Mouse (Mus musculus): Measurements from ENCODE around the gene Etl4. TPM values are rescaled to one million over a fixed set of nuclear protein-coding genes. Genes with fewer than 3 reads are reported as not detected.

Etl4 gene
- total and polyA plus RNA-seq, 3 experiments, result 29.8 to 40.3 (median 36.0) TPM

DNA sequence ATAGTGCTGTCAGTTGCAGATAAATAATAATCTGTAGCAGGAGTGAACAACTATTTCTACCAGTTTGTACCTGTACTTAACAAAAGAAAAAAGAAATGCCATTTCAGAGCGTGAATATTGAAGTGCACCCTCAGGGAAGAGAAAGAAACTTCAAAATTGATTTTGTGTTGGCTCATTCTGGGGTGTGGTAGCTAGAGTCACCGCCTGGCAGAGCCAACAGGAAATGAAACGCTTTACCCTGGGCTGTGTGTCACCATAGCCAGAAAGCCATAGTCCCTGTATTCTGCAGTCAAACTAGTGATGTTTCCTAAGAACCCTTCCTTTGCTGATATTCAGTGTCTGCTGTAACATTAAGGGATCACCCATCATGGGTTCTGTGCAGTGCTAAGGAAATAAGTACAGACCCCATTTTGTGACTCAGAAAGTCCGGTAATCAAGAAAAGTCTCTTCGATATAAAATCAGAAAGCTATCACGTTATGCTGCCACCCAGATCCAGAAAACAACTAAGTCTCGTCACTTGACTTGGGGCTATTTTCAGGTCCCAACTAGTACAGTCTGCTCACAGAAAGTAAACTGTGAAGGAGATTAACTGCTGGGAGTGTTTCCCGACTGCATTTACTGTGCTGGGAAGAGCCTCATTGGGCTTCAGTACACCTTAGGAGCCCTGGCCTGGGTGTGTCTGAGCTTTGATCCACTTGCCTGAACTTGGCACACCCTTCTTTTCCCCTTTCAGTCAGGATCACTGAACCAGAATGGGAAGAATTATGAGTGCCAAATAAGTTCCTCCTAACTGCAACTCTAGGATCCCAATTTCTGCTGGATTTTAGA is 843.9 kb downstream of the Etl4 start:
- WGBS, result 62% methylated on average over 8 of the region's 8 CpGs
- Histone ChIP-seq H3K4me1 (ENCODE audit: control insufficient read depth, insufficient read depth, low read length) (peaks cover 8% of the 10 kb centered on the region), H3K36me3 (ENCODE audit: control insufficient read depth, insufficient read depth, low read length) (peaks cover 20% of the 10 kb centered on the region), H3K27me3 (ENCODE audit: control insufficient read depth, insufficient read depth, low read length) (no peaks in the 10 kb centered on the region), H3K79me2 (replicated peaks; ENCODE audit: control insufficient read depth, insufficient read depth, low read length) (peaks cover 3% of the 10 kb centered on the region; the same call in 1 of the 2 replicates), H3K27ac (peak overlapping the region; percentile 9; the same call in 1 of the 2 replicates), H3K9ac (ENCODE audit: low read depth, low read length) (no peak overlapping the region), H3K4me3 (no peak overlapping the region)
- intact Hi-C loops (cut with DNase I), result no loop called here
- DNase-seq, result no peak
- TF ChIP-seq POLR2A (IDR thresholded peaks at IDR 0.05; ENCODE audit: insufficient read depth, low read depth, low read length) (no peak), EP300 (IDR thresholded peaks at IDR 0.05; ENCODE audit: insufficient read depth, low read depth, low read length) (no peak), CTCF (IDR thresholded peaks at IDR 0.05) (no peak)

DNA sequence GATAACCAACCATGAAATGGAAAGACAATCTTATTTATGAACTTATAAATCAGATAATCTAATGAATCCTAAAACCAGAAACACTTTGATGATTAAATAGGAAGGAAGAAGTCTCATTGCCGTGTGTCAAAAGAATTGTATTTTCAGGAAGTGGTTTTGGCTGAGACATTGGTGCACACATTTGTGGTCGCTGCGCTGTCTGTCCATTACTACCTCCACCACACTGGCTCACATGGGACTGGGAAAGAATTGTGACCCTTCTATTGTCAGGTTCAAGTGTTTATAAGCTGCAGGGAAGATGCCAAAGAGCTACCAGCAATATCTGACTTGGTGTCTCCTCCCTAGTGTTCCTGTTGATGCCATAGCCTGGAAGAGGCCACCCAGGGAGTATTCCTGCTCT is 847.4 kb downstream of the Etl4 start:
- peaks cover 15% of the 10 kb centered on the region for H3K36me3 ChIP-seq (ENCODE audit: control insufficient read depth, insufficient read depth, low read length)
- peaks cover 8% of the 10 kb centered on the region for H3K4me1 ChIP-seq (ENCODE audit: control insufficient read depth, insufficient read depth, low read length)
- H3K9ac ChIP-seq (ENCODE audit: low read depth, low read length), result no peak overlapping the region
- intact Hi-C loops (cut with DNase I), result no loop called here
- WGBS, result 56% methylated on average over 3 of the region's 3 CpGs
- no peaks in the 10 kb centered on the region for H3K27me3 ChIP-seq (ENCODE audit: control insufficient read depth, insufficient read depth, low read length)
- H3K4me3 ChIP-seq, result no peak overlapping the region
- no peak for DNase-seq
- TF ChIP-seq POLR2A (IDR thresholded peaks at IDR 0.05; ENCODE audit: insufficient read depth, low read depth, low read length), result no peak
- TF ChIP-seq EP300 (IDR thresholded peaks at IDR 0.05; ENCODE audit: insufficient read depth, low read depth, low read length), result no peak
- TF ChIP-seq CTCF (IDR thresholded peaks at IDR 0.05), result no peak
- H3K79me2 ChIP-seq (replicated peaks; ENCODE audit: control insufficient read depth, insufficient read depth, low read length), result peaks cover 3% of the 10 kb centered on the region; the same call in 1 of the 2 replicates
- H3K27ac ChIP-seq, result no peak overlapping the region

DNA sequence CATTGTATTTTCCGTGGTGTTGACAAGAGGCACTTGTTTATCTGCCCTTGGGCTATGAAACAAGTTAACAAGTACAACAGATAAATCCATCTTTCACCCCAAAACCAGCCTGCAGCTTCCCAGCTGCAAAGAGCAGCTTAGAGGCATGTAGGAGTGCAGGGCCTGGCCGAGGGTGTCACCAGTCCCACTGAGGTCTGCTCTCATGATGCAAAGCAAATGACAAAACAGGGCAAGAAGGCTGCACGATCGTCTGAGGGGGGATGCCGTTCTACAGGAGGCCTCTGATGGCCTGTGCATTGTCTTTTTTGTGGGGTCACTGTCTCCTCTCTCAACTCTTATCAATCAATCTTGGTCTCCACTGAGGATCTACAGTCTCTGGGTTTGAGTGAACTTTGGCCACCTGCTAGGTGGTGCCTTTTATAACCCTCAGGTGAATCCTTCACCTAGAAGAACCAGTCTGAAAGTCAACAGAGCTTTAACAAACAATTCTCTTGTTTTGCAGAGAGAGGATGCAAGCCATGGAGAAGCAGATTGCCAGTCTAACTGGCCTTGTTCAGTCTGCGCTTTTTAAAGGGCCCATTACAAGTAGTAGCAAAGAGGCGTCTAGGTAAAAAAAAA is 849.6 kb downstream of the Etl4 start:
- Histone ChIP-seq H3K9ac (ENCODE audit: low read depth, low read length) (no peak overlapping the region), H3K79me2 (replicated peaks; ENCODE audit: control insufficient read depth, insufficient read depth, low read length) (peaks cover 3% of the 10 kb centered on the region; the same call in 1 of the 2 replicates), H3K4me3 (no peak overlapping the region), H3K4me1 (ENCODE audit: control insufficient read depth, insufficient read depth, low read length) (0 out of 2 replicates have a peak, but pooled peaks cover 1% of the 10 kb centered on the region), H3K27me3 (ENCODE audit: control insufficient read depth, insufficient read depth, low read length) (no peaks in the 10 kb centered on the region), H3K36me3 (ENCODE audit: control insufficient read depth, insufficient read depth, low read length) (peaks cover 2% of the 10 kb centered on the region; the same call in 1 of the 2 replicates), H3K27ac (no peak overlapping the region)
- no peak for DNase-seq
- 86% methylated on average over 7 of the region's 7 CpGs for WGBS
- TF ChIP-seq POLR2A (IDR thresholded peaks at IDR 0.05; ENCODE audit: insufficient read depth, low read depth, low read length), result no peak
- intact Hi-C loops (cut with DNase I), result no loop called here

DNA sequence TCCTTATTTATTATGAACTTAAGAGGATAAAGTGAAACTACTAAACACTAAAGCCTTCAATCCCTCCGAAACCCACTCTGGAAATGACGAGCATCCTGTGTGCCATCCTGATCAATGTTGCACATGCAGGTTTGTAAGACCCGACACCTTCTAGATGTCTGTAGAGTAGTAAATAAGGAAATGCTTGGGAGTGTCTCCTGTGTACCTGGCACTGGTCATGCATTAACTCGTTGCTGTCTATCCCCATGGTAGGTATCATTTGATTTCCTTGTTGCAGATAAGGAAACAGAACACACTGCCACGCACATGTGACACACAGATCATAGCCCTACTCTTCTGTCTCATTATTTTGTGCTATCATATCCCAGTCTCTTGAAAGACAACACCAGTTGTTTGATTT is 851.7 kb downstream of the Etl4 start:
- H3K27ac ChIP-seq, result no peak overlapping the region
- peaks cover 3% of the 10 kb centered on the region for H3K79me2 ChIP-seq (replicated peaks; ENCODE audit: control insufficient read depth, insufficient read depth, low read length)
- no peaks in the 10 kb centered on the region for H3K27me3 ChIP-seq (ENCODE audit: control insufficient read depth, insufficient read depth, low read length)
- TF ChIP-seq POLR2A (IDR thresholded peaks at IDR 0.05; ENCODE audit: insufficient read depth, low read depth, low read length) (no peak), CTCF (IDR thresholded peaks at IDR 0.05) (no peak), EP300 (IDR thresholded peaks at IDR 0.05; ENCODE audit: insufficient read depth, low read depth, low read length) (no peak)
- no peak overlapping the region for H3K9ac ChIP-seq (ENCODE audit: low read depth, low read length)
- H3K4me3 ChIP-seq, result no peak overlapping the region
- H3K36me3 ChIP-seq (ENCODE audit: control insufficient read depth, insufficient read depth, low read length), result peaks cover 2% of the 10 kb centered on the region; the same call in 1 of the 2 replicates
- DNase-seq, result no peak
- WGBS, result 78% methylated on average over 5 of the region's 5 CpGs
- no peaks in the 10 kb centered on the region for H3K4me1 ChIP-seq (ENCODE audit: control insufficient read depth, insufficient read depth, low read length)
- intact Hi-C loops (cut with DNase I), result no loop called here

DNA sequence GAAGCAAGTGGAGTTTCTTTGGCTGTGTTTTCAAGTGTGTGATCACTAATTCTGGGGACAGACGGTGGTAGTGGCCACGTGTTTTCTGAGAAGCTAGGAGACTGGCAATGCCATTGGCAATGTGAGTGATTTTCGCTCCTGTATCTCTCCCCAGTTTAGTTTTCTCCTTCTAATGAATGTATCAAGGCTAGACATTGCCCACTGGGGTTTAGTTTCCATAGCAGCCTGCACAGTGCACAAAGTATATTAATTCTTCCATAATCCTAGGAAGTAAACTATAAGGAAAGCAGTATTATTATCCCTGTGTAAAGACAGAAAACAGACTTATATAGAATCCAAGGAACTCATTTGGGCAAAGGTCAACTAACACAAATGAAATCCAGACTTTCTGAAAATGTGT is 852.2 kb downstream of the Etl4 start:
- Histone ChIP-seq H3K79me2 (replicated peaks; ENCODE audit: control insufficient read depth, insufficient read depth, low read length) (peaks cover 3% of the 10 kb centered on the region), H3K4me1 (ENCODE audit: control insufficient read depth, insufficient read depth, low read length) (no peaks in the 10 kb centered on the region), H3K9ac (ENCODE audit: low read depth, low read length) (no peak overlapping the region), H3K27me3 (ENCODE audit: control insufficient read depth, insufficient read depth, low read length) (no peaks in the 10 kb centered on the region), H3K4me3 (no peak overlapping the region), H3K36me3 (ENCODE audit: control insufficient read depth, insufficient read depth, low read length) (peaks cover 2% of the 10 kb centered on the region; the same call in 1 of the 2 replicates), H3K27ac (no peak overlapping the region)
- TF ChIP-seq POLR2A (IDR thresholded peaks at IDR 0.05; ENCODE audit: insufficient read depth, low read depth, low read length) (no peak), CTCF (IDR thresholded peaks at IDR 0.05) (no peak), EP300 (IDR thresholded peaks at IDR 0.05; ENCODE audit: insufficient read depth, low read depth, low read length) (no peak)
- WGBS, result 88% methylated on average over 3 of the region's 3 CpGs
- intact Hi-C loops (cut with DNase I), result no loop called here
- DNase-seq, result no peak

All from heart, adult 2 months (tissue).